Mouse (Mus musculus): ENCODE measurements around the gene Fam234a. TPM values are rescaled to one million over a fixed set of nuclear protein-coding genes. Genes with fewer than 3 reads are reported as not detected.
A peak's percentile ranks its signal among the peaks of the same experiment; 100 is the strongest.

The Fam234a gene
- polyA plus RNA-seq, 1 experiment from 2014 or later = 48.1 TPM

GRCm38 (mm10) chr17:26243471-26244100, 456 bp downstream of the Fam234a start:
- peak overlapping the region; percentile 86 for H3K4me2 ChIP-seq (ENCODE audit: low read length)
- 1% methylated on average over 32 of the region's 32 CpGs for WGBS
- H3K36me3 ChIP-seq (ENCODE audit: control insufficient read depth, insufficient read depth, low read length) = no peaks in the 10 kb centered on the region
- peak; percentile 76 for ATAC-seq (ENCODE audit: insufficient number of reproducible peaks, insufficient read depth, low FRiP score, low read depth)
- H3K9me3 ChIP-seq (ENCODE audit: control insufficient read depth, low read length) = no peaks in the 10 kb centered on the region
- peak overlapping the region; percentile 83 for H3K9ac ChIP-seq (ENCODE audit: low read length)
- peak overlapping the region; percentile 75 to 82 for H3K27ac ChIP-seq (replicated peaks in 1 of 2; ENCODE audit: control insufficient read depth in 1 of 2, insufficient read depth in 1 of 2, low read depth in 2 of 2, low read length in 2 of 2)
- H3K27me3 ChIP-seq (ENCODE audit: control insufficient read depth, insufficient read depth, low read length) = no peaks in the 10 kb centered on the region
- peaks cover 0 to 13% of the 10 kb centered on the region in 2 experiments; a peak in 3 of 4 replicates for H3K4me1 ChIP-seq (ENCODE audit: control insufficient read depth in 2 of 2, insufficient read depth in 2 of 2, low read length in 2 of 2)
- H3K4me3 ChIP-seq (ENCODE audit: control insufficient read depth in 1 of 2, insufficient read depth in 1 of 2, low read depth in 1 of 2, low read length in 2 of 2) = peak overlapping the region; percentile 71 to 89

- ATAC-seq (ENCODE audit: insufficient number of reproducible peaks, insufficient read depth, low FRiP score, low read depth) = no peak
- WGBS = 72% methylated on average over 6 of the region's 6 CpGs
- H3K4me3 ChIP-seq (ENCODE audit: control insufficient read depth in 1 of 2, insufficient read depth in 1 of 2, low read depth in 1 of 2, low read length in 2 of 2) = no peak overlapping the region
- H3K9me3 ChIP-seq (ENCODE audit: control insufficient read depth, low read length) = no peaks in the 10 kb centered on the region
- no peak overlapping the region for H3K4me2 ChIP-seq (ENCODE audit: low read length)
- H3K4me1 ChIP-seq (ENCODE audit: control insufficient read depth in 2 of 2, insufficient read depth in 2 of 2, low read length in 2 of 2) = peaks cover 0 to 13% of the 10 kb centered on the region in 2 experiments; a peak in 3 of 4 replicates
- no peaks in the 10 kb centered on the region for H3K27me3 ChIP-seq (ENCODE audit: control insufficient read depth, insufficient read depth, low read length)
- H3K36me3 ChIP-seq (ENCODE audit: control insufficient read depth, insufficient read depth, low read length) = no peaks in the 10 kb centered on the region
- H3K27ac ChIP-seq (replicated peaks in 1 of 2; ENCODE audit: control insufficient read depth in 1 of 2, insufficient read depth in 1 of 2, low read depth in 2 of 2, low read length in 2 of 2) = no peak overlapping the region
- H3K9ac ChIP-seq (ENCODE audit: low read length) = no peak overlapping the region
Measured at GRCm38 (mm10) chr17:26240990-26241389, 3.1 kb downstream of the Fam234a start.

- Histone ChIP-seq H3K9me3 (ENCODE audit: control insufficient read depth, low read length) (no peaks in the 10 kb centered on the region), H3K4me3 (ENCODE audit: control insufficient read depth in 1 of 2, insufficient read depth in 1 of 2, low read depth in 1 of 2, low read length in 2 of 2) (no peak overlapping the region)
- WGBS = 50% methylated on average over 6 of the region's 6 CpGs
Measured at GRCm38 (mm10) chr17:26240120-26240790, 3.8 kb downstream of the Fam234a start.

DNA sequence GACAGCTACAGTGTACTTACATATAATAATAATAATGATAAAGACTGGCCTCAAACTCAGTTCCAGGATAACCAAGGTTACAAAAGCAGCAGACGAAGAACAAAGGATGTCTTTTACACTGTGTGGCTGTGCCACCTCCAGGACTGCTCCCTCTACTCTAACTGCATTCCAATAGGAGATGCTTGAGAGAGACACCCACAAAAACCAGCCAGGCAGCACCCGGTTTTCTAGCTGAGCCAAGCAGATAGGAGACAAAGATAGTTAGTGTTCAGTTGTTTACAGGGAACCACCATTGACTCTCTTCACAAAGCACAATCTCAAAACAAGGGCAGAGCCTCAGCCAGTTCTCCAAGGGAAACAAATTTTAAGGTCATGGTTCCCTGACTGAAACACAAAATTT, 4.5 kb downstream of the Fam234a start:
- Histone ChIP-seq H3K4me2 (ENCODE audit: low read length) (no peak overlapping the region), H3K4me3 (ENCODE audit: control insufficient read depth in 1 of 2, insufficient read depth in 1 of 2, low read depth in 1 of 2, low read length in 2 of 2) (no peak overlapping the region), H3K36me3 (ENCODE audit: control insufficient read depth, insufficient read depth, low read length) (no peaks in the 10 kb centered on the region), H3K27ac (replicated peaks in 1 of 2; ENCODE audit: control insufficient read depth in 1 of 2, insufficient read depth in 1 of 2, low read depth in 2 of 2, low read length in 2 of 2) (no peak overlapping the region), H3K9me3 (ENCODE audit: control insufficient read depth, low read length) (no peaks in the 10 kb centered on the region), H3K9ac (ENCODE audit: low read length) (no peak overlapping the region), H3K4me1 (ENCODE audit: control insufficient read depth in 2 of 2, insufficient read depth in 2 of 2, low read length in 2 of 2) (peaks cover 0 to 13% of the 10 kb centered on the region in 2 experiments; a peak in 3 of 4 replicates), H3K27me3 (ENCODE audit: control insufficient read depth, insufficient read depth, low read length) (no peaks in the 10 kb centered on the region)
- WGBS = 58% methylated on average over 2 of the region's 2 CpGs
- no peak for ATAC-seq (ENCODE audit: insufficient number of reproducible peaks, insufficient read depth, low FRiP score, low read depth)

More at GRCm38 (mm10) chr17:26240120-26240790, 3.8 kb downstream of the Fam234a start:
- Histone ChIP-seq H3K36me3 (ENCODE audit: control insufficient read depth, insufficient read depth, low read length) (no peaks in the 10 kb centered on the region), H3K27me3 (ENCODE audit: control insufficient read depth, insufficient read depth, low read length) (no peaks in the 10 kb centered on the region), H3K27ac (replicated peaks in 1 of 2; ENCODE audit: control insufficient read depth in 1 of 2, insufficient read depth in 1 of 2, low read depth in 2 of 2, low read length in 2 of 2) (no peak overlapping the region), H3K9ac (ENCODE audit: low read length) (no peak overlapping the region), H3K4me1 (ENCODE audit: control insufficient read depth in 2 of 2, insufficient read depth in 2 of 2, low read length in 2 of 2) (peaks cover 0 to 13% of the 10 kb centered on the region in 2 experiments; a peak in 3 of 4 replicates), H3K4me2 (ENCODE audit: low read length) (no peak overlapping the region)
- ATAC-seq (ENCODE audit: insufficient number of reproducible peaks, insufficient read depth, low FRiP score, low read depth) = no peak

- H3K27ac ChIP-seq (replicated peaks in 1 of 2; ENCODE audit: control insufficient read depth in 1 of 2, insufficient read depth in 1 of 2, low read depth in 2 of 2, low read length in 2 of 2) = no peak overlapping the region
- H3K4me1 ChIP-seq (ENCODE audit: control insufficient read depth in 2 of 2, insufficient read depth in 2 of 2, low read length in 2 of 2) = peaks cover 0 to 4% of the 10 kb centered on the region in 2 experiments; a peak in 1 of 4 replicates
- H3K27me3 ChIP-seq (ENCODE audit: control insufficient read depth, insufficient read depth, low read length) = no peaks in the 10 kb centered on the region
- WGBS = 79% methylated on average over 10 of the region's 10 CpGs
- no peaks in the 10 kb centered on the region for H3K36me3 ChIP-seq (ENCODE audit: control insufficient read depth, insufficient read depth, low read length)
- 0 out of 2 replicates have a peak, but pooled peaks cover 3% of the 10 kb centered on the region for H3K9me3 ChIP-seq (ENCODE audit: control insufficient read depth, low read length)
- no peak for ATAC-seq (ENCODE audit: insufficient number of reproducible peaks, insufficient read depth, low FRiP score, low read depth)
- no peak overlapping the region for H3K4me3 ChIP-seq (ENCODE audit: control insufficient read depth in 1 of 2, insufficient read depth in 1 of 2, low read depth in 1 of 2, low read length in 2 of 2)
- H3K9ac ChIP-seq (ENCODE audit: low read length) = no peak overlapping the region
- no peak overlapping the region for H3K4me2 ChIP-seq (ENCODE audit: low read length)
Measured at GRCm38 (mm10) chr17:26237667-26238066, 6.4 kb downstream of the Fam234a start.

- Histone ChIP-seq H3K27me3 (ENCODE audit: control insufficient read depth, insufficient read depth, low read length) (no peaks in the 10 kb centered on the region), H3K36me3 (ENCODE audit: control insufficient read depth, insufficient read depth, low read length) (no peaks in the 10 kb centered on the region), H3K4me1 (ENCODE audit: control insufficient read depth in 2 of 2, insufficient read depth in 2 of 2, low read length in 2 of 2) (no peaks in the 10 kb centered on the region), H3K4me2 (ENCODE audit: low read length) (no peak overlapping the region), H3K4me3 (ENCODE audit: control insufficient read depth in 1 of 2, insufficient read depth in 1 of 2, low read depth in 1 of 2, low read length in 2 of 2) (no peak overlapping the region), H3K9ac (ENCODE audit: low read length) (no peak overlapping the region), H3K9me3 (ENCODE audit: control insufficient read depth, low read length) (0 out of 2 replicates have a peak, but pooled peaks cover 3% of the 10 kb centered on the region), H3K27ac (replicated peaks in 1 of 2; ENCODE audit: control insufficient read depth in 1 of 2, insufficient read depth in 1 of 2, low read depth in 2 of 2, low read length in 2 of 2) (no peak overlapping the region)
- 64% methylated on average over 13 of the region's 13 CpGs for WGBS
- no peak for ATAC-seq (ENCODE audit: insufficient number of reproducible peaks, insufficient read depth, low FRiP score, low read depth)
Measured at GRCm38 (mm10) chr17:26235077-26235815, 8.8 kb downstream of the Fam234a start.

GRCm38 (mm10) chr17:26234386-26234785, 9.7 kb downstream of the Fam234a start:
- Histone ChIP-seq H3K4me3 (ENCODE audit: control insufficient read depth in 1 of 2, insufficient read depth in 1 of 2, low read depth in 1 of 2, low read length in 2 of 2) (no peak overlapping the region), H3K4me1 (ENCODE audit: control insufficient read depth in 2 of 2, insufficient read depth in 2 of 2, low read length in 2 of 2) (no peaks in the 10 kb centered on the region), H3K4me2 (ENCODE audit: low read length) (no peak overlapping the region), H3K27ac (replicated peaks in 1 of 2; ENCODE audit: control insufficient read depth in 1 of 2, insufficient read depth in 1 of 2, low read depth in 2 of 2, low read length in 2 of 2) (no peak overlapping the region), H3K36me3 (ENCODE audit: control insufficient read depth, insufficient read depth, low read length) (no peaks in the 10 kb centered on the region), H3K9ac (ENCODE audit: low read length) (no peak overlapping the region), H3K27me3 (ENCODE audit: control insufficient read depth, insufficient read depth, low read length) (no peaks in the 10 kb centered on the region), H3K9me3 (ENCODE audit: control insufficient read depth, low read length) (0 out of 2 replicates have a peak, but pooled peaks cover 3% of the 10 kb centered on the region)
- 94% methylated on average over 8 of the region's 8 CpGs for WGBS
- ATAC-seq (ENCODE audit: insufficient number of reproducible peaks, insufficient read depth, low FRiP score, low read depth) = no peak
